Comparison of ENCODE assay signal across 10 mouse cellular contexts in genomic region chr13:56226175-56226954, GRCm38 (mm10). TPM values are rescaled to one million over a fixed set of nuclear protein-coding genes. Genes with fewer than 3 reads are reported as not detected.
A peak's percentile ranks its signal among the peaks of the same experiment; 100 is the strongest.
DNase-seq lines count a peak whose midpoint lies in the region; ATAC-seq lines count a peak whose summit lies in the region.
"Had no signal": no experiment of that assay in that cellular context is flagged by ENCODE, and none has a peak within 500 bp of the region (broad histone marks: within the 10 kb centered on the region; RNA-seq: fewer than 3 reads in every experiment).

No protein-coding gene starts in this region.

- peaks cover 48% of the 10 kb centered on the region for H3K4me1 ChIP-seq in midbrain, embryonic 11.5 days (ENCODE audit: control insufficient read depth, insufficient read depth, low read length)
- H3K4me1 ChIP-seq in midbrain, embryonic 16.5 days (ENCODE audit: control insufficient read depth, insufficient read depth, low read length) = peaks cover 16% of the 10 kb centered on the region
- H3K4me1 ChIP-seq in embryonic facial prominence, embryonic 10.5 days = peaks cover 68% of the 10 kb centered on the region

- H3K36me3 ChIP-seq in midbrain, embryonic 11.5 days (ENCODE audit: control insufficient read depth, insufficient read depth, low read length) = no peaks in the 10 kb centered on the region
- no peaks in the 10 kb centered on the region for H3K36me3 ChIP-seq in midbrain, embryonic 16.5 days (ENCODE audit: control insufficient read depth, insufficient read depth, low read length)
- H3K36me3 ChIP-seq in embryonic facial prominence, embryonic 10.5 days (replicated peaks) = no peaks in the 10 kb centered on the region

- DNase-seq in midbrain, embryonic 11.5 days (ENCODE audit: low spot score, missing footprints) = peak; percentile 89
- no peak for DNase-seq in embryonic facial prominence, embryonic 10.5 days (ENCODE audit: low spot score)
- peak; percentile 57 to 80 for DNase-seq in layer of hippocampus, postnatal 14 days (ENCODE audit: low spot score in 2 of 2)
- peak; percentile 14 to 29 for DNase-seq in right cerebral cortex, postnatal 36 days (ENCODE audit: low spot score in 2 of 2)
- DNase-seq in urinary bladder, postnatal 4 days (ENCODE audit: low spot score in 2 of 2) = no peak
- no peak for DNase-seq in kidney, postnatal 25 days

- H3K4me3 ChIP-seq in midbrain, embryonic 11.5 days (ENCODE audit: low read depth, low read length) = no peak overlapping the region
- no peak overlapping the region for H3K4me3 ChIP-seq in midbrain, embryonic 16.5 days (ENCODE audit: low read depth, low read length)
- H3K4me3 ChIP-seq in embryonic facial prominence, embryonic 10.5 days = no peak overlapping the region

- no peak overlapping the region for H3K4me2 ChIP-seq in midbrain, embryonic 11.5 days
- H3K4me2 ChIP-seq in midbrain, embryonic 16.5 days (ENCODE audit: low read length) = no peak overlapping the region

- WGBS in midbrain, embryonic 11.5 days = 12% methylated on average over 10 of the region's 10 CpGs
- 14% methylated on average over 10 of the region's 10 CpGs for WGBS in midbrain, embryonic 16.5 days
- 12% methylated on average over 10 of the region's 10 CpGs for WGBS in embryonic facial prominence, embryonic 10.5 days

- no peak overlapping the region for H3K27ac ChIP-seq in midbrain, embryonic 11.5 days (ENCODE audit: low read depth, low read length)
- no peak overlapping the region for H3K27ac ChIP-seq in midbrain, embryonic 16.5 days (ENCODE audit: low read length)
- peak overlapping the region; percentile 32; the same call in 1 of the 2 replicates for H3K27ac ChIP-seq in embryonic facial prominence, embryonic 10.5 days (replicated peaks)

- no peak overlapping the region for H3K9ac ChIP-seq in midbrain, embryonic 11.5 days (ENCODE audit: low read length)
- H3K9ac ChIP-seq in midbrain, embryonic 16.5 days (ENCODE audit: low read depth, low read length) = no peak overlapping the region

- H3K27me3 ChIP-seq in midbrain, embryonic 11.5 days (ENCODE audit: control insufficient read depth, insufficient read depth, low read length) = peaks cover 67% of the 10 kb centered on the region
- peaks cover 22% of the 10 kb centered on the region for H3K27me3 ChIP-seq in midbrain, embryonic 16.5 days (ENCODE audit: control insufficient read depth, insufficient read depth, low read depth, low read length)
- H3K27me3 ChIP-seq in embryonic facial prominence, embryonic 10.5 days (replicated peaks; ENCODE audit: low read depth, poor library complexity, severe bottlenecking) = peaks cover 100% of the 10 kb centered on the region

- no peak for ATAC-seq in midbrain, embryonic 11.5 days (ENCODE audit: low FRiP score)
- no peak for ATAC-seq in midbrain, embryonic 16.5 days

- H3K9me3 ChIP-seq in midbrain, embryonic 11.5 days (ENCODE audit: control insufficient read depth, low read length) = no peaks in the 10 kb centered on the region
- no peaks in the 10 kb centered on the region for H3K9me3 ChIP-seq in midbrain, embryonic 16.5 days (replicated peaks; ENCODE audit: control insufficient read depth, low read length, poor library complexity, severe bottlenecking)
- no peaks in the 10 kb centered on the region for H3K9me3 ChIP-seq in embryonic facial prominence, embryonic 10.5 days

RNA-seq across cellular contexts. Expression of gene Neurog1, which starts 25.6 kb away (rescaled TPM):
- 35.6 and 42.1 TPM in 2 replicates for polyA plus RNA-seq in midbrain, embryonic 11.5 days (2014; fragmentation: Nextera tagmentation; extraction: Ambion mirVana)
- polyA plus RNA-seq in midbrain, embryonic 16.5 days (2015; fragmentation: Nextera tagmentation; extraction: Ambion mirVana) = 2.3 and 3.2 TPM in 2 replicates
- polyA plus RNA-seq in embryonic facial prominence, embryonic 10.5 days (2016; fragmentation: Nextera tagmentation; extraction: Ambion mirVana) = 11.2 and 15.5 TPM in 2 replicates
- total RNA-seq in layer of hippocampus, postnatal 14 days (2021) = not detected
- total RNA-seq: megakaryocyte progenitor cell, adult 5-6 weeks had no signal
- polyA plus RNA-seq: gonadal fat pad, adult 2 months; large intestine, adult 2 months had no signal

RNA-seq across cellular contexts. Expression of gene Tifab, which starts 47.7 kb away (rescaled TPM):
- 0.43 and 0.60 TPM in 2 replicates for polyA plus RNA-seq in midbrain, embryonic 11.5 days (2014; fragmentation: Nextera tagmentation; extraction: Ambion mirVana)
- polyA plus RNA-seq in midbrain, embryonic 16.5 days (2015; fragmentation: Nextera tagmentation; extraction: Ambion mirVana) = 0.91 and 0.93 TPM in 2 replicates
- 1.3 and 1.5 TPM in 2 replicates for polyA plus RNA-seq in embryonic facial prominence, embryonic 10.5 days (2016; fragmentation: Nextera tagmentation; extraction: Ambion mirVana)
- total RNA-seq in layer of hippocampus, postnatal 14 days (2021) = 1 to 10 TPM; 1.7 to 1.8 TPM

Comparison
In these comparisons a context has a peak if more than half of its experiments do, and no peak if none do; other contexts are left out.
1. DNase-seq: peak in midbrain, embryonic 11.5 days (single experiment), layer of hippocampus, postnatal 14 days (2 of 2) and right cerebral cortex, postnatal 36 days (2 of 2); none in embryonic facial prominence, embryonic 10.5 days (single experiment), urinary bladder, postnatal 4 days (0 of 2) and kidney, postnatal 25 days (0 of 2).